Mouse (Mus musculus): ENCODE data around the gene Il24. TPM values are rescaled to one million over a fixed set of nuclear protein-coding genes. Genes with fewer than 3 reads are reported as not detected.

Gene Il24
- total and polyA plus RNA-seq, 2 experiments, result not detected

DNA sequence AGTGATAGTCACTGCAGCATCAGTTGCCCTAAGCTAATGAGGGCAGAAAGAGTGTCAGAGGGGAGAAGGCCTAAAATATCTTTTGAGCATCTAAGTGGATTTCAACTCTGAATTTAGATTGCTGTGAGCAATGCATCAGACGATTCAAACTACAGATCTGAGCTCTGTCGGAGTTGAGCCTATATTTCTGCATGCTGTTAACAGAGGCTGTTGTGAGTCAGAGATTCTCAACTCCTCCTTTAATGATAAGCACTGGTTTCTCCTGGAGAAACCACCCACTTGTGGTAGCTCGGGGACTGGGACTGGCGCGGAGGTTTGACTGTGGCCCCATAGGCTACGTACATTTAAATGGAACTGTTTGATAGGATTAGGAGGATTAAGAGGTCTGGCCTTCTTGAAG lies 7.2 kb upstream of the Il24 start:
- H3K4me1 ChIP-seq (ENCODE audit: control insufficient read depth, insufficient read depth, low read length), result no peaks in the 10 kb centered on the region
- DNase-seq (ENCODE audit: extremely low read depth, low read depth, low spot score), result no peak
- H3K27ac ChIP-seq (replicated peaks; ENCODE audit: insufficient read depth, low read depth, low read length), result no peak overlapping the region
- H3K9ac ChIP-seq (ENCODE audit: low read depth, low read length), result no peak overlapping the region
- no peak for TF ChIP-seq POLR2A (IDR thresholded peaks at IDR 0.05; ENCODE audit: extremely low read depth, insufficient read depth, low read length)
- no peak for TF ChIP-seq CTCF (IDR thresholded peaks at IDR 0.05; ENCODE audit: low read depth, low read length)
- no peak overlapping the region for H3K4me3 ChIP-seq (ENCODE audit: insufficient read depth, low read depth, low read length)
- 82% methylated on average over 6 of the region's 6 CpGs for WGBS
- no peaks in the 10 kb centered on the region for H3K79me2 ChIP-seq (ENCODE audit: control insufficient read depth, insufficient read depth, low read length)
- no peaks in the 10 kb centered on the region for H3K36me3 ChIP-seq (ENCODE audit: control insufficient read depth, insufficient read depth, low read length)
- no peaks in the 10 kb centered on the region for H3K27me3 ChIP-seq (ENCODE audit: control insufficient read depth, insufficient read depth, low read length)

GRCm38 (mm10) chr1:130893329-130894040 lies 6.2 kb upstream of the Il24 start:
- TF ChIP-seq POLR2A (IDR thresholded peaks at IDR 0.05; ENCODE audit: extremely low read depth, insufficient read depth, low read length) (no peak), CTCF (IDR thresholded peaks at IDR 0.05; ENCODE audit: low read depth, low read length) (no peak)
- WGBS, result 75% methylated on average over 9 of the region's 9 CpGs

GRCm38 (mm10) chr1:130892446-130892845 lies 5.2 kb upstream of the Il24 start:
- H3K4me3 ChIP-seq (ENCODE audit: insufficient read depth, low read depth, low read length), result no peak overlapping the region
- H3K79me2 ChIP-seq (ENCODE audit: control insufficient read depth, insufficient read depth, low read length), result no peaks in the 10 kb centered on the region
- no peaks in the 10 kb centered on the region for H3K27me3 ChIP-seq (ENCODE audit: control insufficient read depth, insufficient read depth, low read length)
- TF ChIP-seq POLR2A (IDR thresholded peaks at IDR 0.05; ENCODE audit: extremely low read depth, insufficient read depth, low read length), result no peak
- TF ChIP-seq CTCF (IDR thresholded peaks at IDR 0.05; ENCODE audit: low read depth, low read length), result no peak
- no peaks in the 10 kb centered on the region for H3K36me3 ChIP-seq (ENCODE audit: control insufficient read depth, insufficient read depth, low read length)
- H3K9ac ChIP-seq (ENCODE audit: low read depth, low read length), result no peak overlapping the region
- no peak for DNase-seq (ENCODE audit: extremely low read depth, low read depth, low spot score)
- no peak overlapping the region for H3K27ac ChIP-seq (replicated peaks; ENCODE audit: insufficient read depth, low read depth, low read length)
- WGBS, result 70% methylated on average over 1 of the region's 1 CpGs
- H3K4me1 ChIP-seq (ENCODE audit: control insufficient read depth, insufficient read depth, low read length), result no peaks in the 10 kb centered on the region

More at GRCm38 (mm10) chr1:130893329-130894040, 6.2 kb upstream of the Il24 start:
- no peaks in the 10 kb centered on the region for H3K27me3 ChIP-seq (ENCODE audit: control insufficient read depth, insufficient read depth, low read length)
- no peak overlapping the region for H3K27ac ChIP-seq (replicated peaks; ENCODE audit: insufficient read depth, low read depth, low read length)
- H3K36me3 ChIP-seq (ENCODE audit: control insufficient read depth, insufficient read depth, low read length), result no peaks in the 10 kb centered on the region
- no peak overlapping the region for H3K4me3 ChIP-seq (ENCODE audit: insufficient read depth, low read depth, low read length)
- H3K9ac ChIP-seq (ENCODE audit: low read depth, low read length), result no peak overlapping the region
- DNase-seq (ENCODE audit: extremely low read depth, low read depth, low spot score), result no peak
- no peaks in the 10 kb centered on the region for H3K79me2 ChIP-seq (ENCODE audit: control insufficient read depth, insufficient read depth, low read length)
- no peaks in the 10 kb centered on the region for H3K4me1 ChIP-seq (ENCODE audit: control insufficient read depth, insufficient read depth, low read length)

DNA sequence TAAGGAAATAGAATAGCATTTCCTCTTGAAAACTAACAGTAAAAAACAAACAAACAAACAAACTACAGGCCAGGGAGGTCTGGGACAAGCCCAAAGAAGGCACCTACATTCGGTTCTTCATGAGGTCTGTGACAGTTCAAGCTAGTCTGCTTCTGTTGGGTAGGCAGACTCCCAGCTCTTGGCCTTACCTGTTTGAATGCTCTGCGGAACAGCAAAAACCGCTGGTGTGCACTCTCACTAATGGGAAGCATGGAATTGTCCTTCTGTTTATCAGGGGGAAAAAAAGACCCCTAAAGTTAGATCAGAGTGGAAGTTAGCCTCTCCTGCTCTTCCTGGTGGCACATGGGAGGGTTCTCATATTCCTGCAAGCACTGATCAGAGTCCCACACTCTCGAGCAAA lies 4.1 kb downstream of the Il24 start:
- TF ChIP-seq CTCF (IDR thresholded peaks at IDR 0.05; ENCODE audit: low read depth, low read length) (no peak), POLR2A (IDR thresholded peaks at IDR 0.05; ENCODE audit: extremely low read depth, insufficient read depth, low read length) (no peak)
- no peak for DNase-seq (ENCODE audit: extremely low read depth, low read depth, low spot score)
- Histone ChIP-seq H3K27me3 (ENCODE audit: control insufficient read depth, insufficient read depth, low read length) (peaks cover under 1% of the 10 kb centered on the region; the same call in 1 of the 2 replicates), H3K79me2 (ENCODE audit: control insufficient read depth, insufficient read depth, low read length) (no peaks in the 10 kb centered on the region), H3K36me3 (ENCODE audit: control insufficient read depth, insufficient read depth, low read length) (no peaks in the 10 kb centered on the region), H3K4me3 (ENCODE audit: insufficient read depth, low read depth, low read length) (no peak overlapping the region), H3K9ac (ENCODE audit: low read depth, low read length) (no peak overlapping the region), H3K4me1 (ENCODE audit: control insufficient read depth, insufficient read depth, low read length) (no peaks in the 10 kb centered on the region), H3K27ac (replicated peaks; ENCODE audit: insufficient read depth, low read depth, low read length) (no peak overlapping the region)
- WGBS, result 78% methylated on average over 4 of the region's 4 CpGs

- Histone ChIP-seq H3K4me3 (ENCODE audit: insufficient read depth, low read depth, low read length) (no peak overlapping the region), H3K27ac (replicated peaks; ENCODE audit: insufficient read depth, low read depth, low read length) (no peak overlapping the region), H3K36me3 (ENCODE audit: control insufficient read depth, insufficient read depth, low read length) (no peaks in the 10 kb centered on the region), H3K79me2 (ENCODE audit: control insufficient read depth, insufficient read depth, low read length) (no peaks in the 10 kb centered on the region), H3K27me3 (ENCODE audit: control insufficient read depth, insufficient read depth, low read length) (peaks cover 7% of the 10 kb centered on the region; the same call in 1 of the 2 replicates), H3K9ac (ENCODE audit: low read depth, low read length) (no peak overlapping the region), H3K4me1 (ENCODE audit: control insufficient read depth, insufficient read depth, low read length) (peaks cover 2% of the 10 kb centered on the region; the same call in 1 of the 2 replicates)
- no peak for DNase-seq (ENCODE audit: extremely low read depth, low read depth, low spot score)
- WGBS, result 95% methylated on average over 7 of the region's 7 CpGs
- TF ChIP-seq CTCF (IDR thresholded peaks at IDR 0.05; ENCODE audit: low read depth, low read length), result no peak
- no peak for TF ChIP-seq POLR2A (IDR thresholded peaks at IDR 0.05; ENCODE audit: extremely low read depth, insufficient read depth, low read length)
Measured at GRCm38 (mm10) chr1:130879927-130880326, 7.3 kb downstream of the Il24 start.

Data from liver, adult 2 months (tissue).